Mouse (Mus musculus) right cerebral cortex, adult 18-20 months (tissue): ENCODE data around the gene Tfe3.

Source experiments
- DNase-seq: peaks from one replicate; pipeline ENCODE4 v3.0.0; 2022; ENCODE audit warnings: mixed read lengths

Gene Tfe3

GRCm38 (mm10) chrX:7821865-7822779, 59.8 kb downstream of the Tfe3 start, which contains the start of gene Kcnd1:
TSS of gene Kcnd1 (plus strand) at chrX:7822289.
- DNase-seq = peak; percentile 43
